Mouse (Mus musculus): ENCODE results near the gene Papolb. TPM values are rescaled to one million over a fixed set of nuclear protein-coding genes. Genes with fewer than 3 reads are reported as not detected.

The Papolb gene
- polyA plus RNA-seq (2016; fragmentation: Nextera tagmentation; extraction: Ambion mirVana), result 0.10 and 0.19 TPM in 2 replicates

- Histone ChIP-seq H3K27ac (no peak within 1 kb of the TSS), H3K9me3 (no peaks in the 10 kb centered on the region), H3K27me3 (peaks cover 29% of the 10 kb centered on the region), H3K4me2 (peak within 1 kb of the TSS; percentile 29), H3K36me3 (replicated peaks) (no peaks in the 10 kb centered on the region), H3K9ac (no peak within 1 kb of the TSS), H3K4me1 (no peaks in the 10 kb centered on the region; the same call in 1 of the 2 replicates), H3K4me3 (replicated peaks) (peak within 1 kb of the TSS; percentile 14)
- 31% methylated on average over 41 of the region's 41 CpGs for WGBS
- no peak for ATAC-seq (ENCODE audit: low FRiP score)
These were observed at the start of gene Papolb for GRCm38 (mm10) chr5:142529915-142530314. Papolb (minus strand) TSS chr5:142530076.

DNA sequence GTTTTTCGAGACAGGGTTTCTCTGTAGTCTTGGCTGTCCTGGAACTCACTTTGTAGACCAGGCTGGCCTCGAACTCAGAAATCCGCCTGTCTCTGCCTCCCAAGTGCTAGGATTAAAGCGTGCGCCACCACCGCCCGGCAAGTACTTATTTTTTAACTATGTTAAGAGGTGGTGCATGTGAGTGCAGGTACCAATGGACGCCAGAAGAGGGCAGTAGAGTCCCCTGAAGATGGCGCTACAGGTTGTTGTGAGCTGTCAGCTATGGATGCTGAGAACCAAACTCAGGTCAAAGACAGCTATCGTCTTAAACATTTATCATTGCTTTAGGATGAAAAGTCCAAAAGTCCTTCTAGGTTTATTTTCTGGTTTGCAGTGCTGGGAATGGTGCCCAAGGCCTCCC lies 48.3 kb upstream of the Papolb start:
- no peak overlapping the region for H3K4me3 ChIP-seq (replicated peaks)
- peaks cover 2% of the 10 kb centered on the region for H3K4me1 ChIP-seq
- no peak overlapping the region for H3K4me2 ChIP-seq
- H3K36me3 ChIP-seq (replicated peaks), result no peaks in the 10 kb centered on the region; the same call in 1 of the 2 replicates
- H3K27me3 ChIP-seq, result no peaks in the 10 kb centered on the region
- no peak overlapping the region for H3K27ac ChIP-seq
- no peak overlapping the region for H3K9ac ChIP-seq
- WGBS, result 90% methylated on average over 10 of the region's 10 CpGs
- ATAC-seq (ENCODE audit: low FRiP score), result no peak
- peaks cover 6% of the 10 kb centered on the region; the same call in 1 of the 2 replicates for H3K9me3 ChIP-seq

GRCm38 (mm10) chr5:142576832-142577231 lies 47.0 kb upstream of the Papolb start:
- Histone ChIP-seq H3K27me3 (no peaks in the 10 kb centered on the region), H3K4me2 (no peak overlapping the region), H3K4me1 (no peaks in the 10 kb centered on the region; the same call in 1 of the 2 replicates), H3K4me3 (replicated peaks) (no peak overlapping the region), H3K9me3 (peaks cover 11% of the 10 kb centered on the region; the same call in 1 of the 2 replicates), H3K27ac (no peak overlapping the region), H3K36me3 (replicated peaks) (no peaks in the 10 kb centered on the region; the same call in 1 of the 2 replicates), H3K9ac (no peak overlapping the region)
- ATAC-seq (ENCODE audit: low FRiP score), result no peak
- WGBS, result 85% methylated on average over 7 of the region's 7 CpGs

GRCm38 (mm10) chr5:142574323-142575057 lies 44.6 kb upstream of the Papolb start:
- Histone ChIP-seq H3K4me3 (replicated peaks) (no peak overlapping the region), H3K4me1 (no peaks in the 10 kb centered on the region), H3K27ac (peak overlapping the region; percentile 56; the same call in 1 of the 2 replicates), H3K4me2 (no peak overlapping the region), H3K9ac (no peak overlapping the region), H3K9me3 (peaks cover 11% of the 10 kb centered on the region; the same call in 1 of the 2 replicates), H3K27me3 (no peaks in the 10 kb centered on the region), H3K36me3 (replicated peaks) (no peaks in the 10 kb centered on the region; the same call in 1 of the 2 replicates)
- WGBS, result 75% methylated on average over 8 of the region's 8 CpGs
- ATAC-seq (ENCODE audit: low FRiP score), result no peak

GRCm38 (mm10) chr5:142564606-142565005 lies 34.7 kb upstream of the Papolb start:
- peaks cover 22% of the 10 kb centered on the region for H3K36me3 ChIP-seq (replicated peaks)
- no peaks in the 10 kb centered on the region for H3K4me1 ChIP-seq
- 0 out of 2 replicates have a peak, but pooled peaks cover 6% of the 10 kb centered on the region for H3K9me3 ChIP-seq
- ATAC-seq (ENCODE audit: low FRiP score), result no peak
- no peak overlapping the region for H3K4me2 ChIP-seq
- 82% methylated on average over 1 of the region's 1 CpGs for WGBS
- no peaks in the 10 kb centered on the region for H3K27me3 ChIP-seq
- no peak overlapping the region for H3K27ac ChIP-seq
- no peak overlapping the region for H3K4me3 ChIP-seq (replicated peaks)
- no peak overlapping the region for H3K9ac ChIP-seq

DNA sequence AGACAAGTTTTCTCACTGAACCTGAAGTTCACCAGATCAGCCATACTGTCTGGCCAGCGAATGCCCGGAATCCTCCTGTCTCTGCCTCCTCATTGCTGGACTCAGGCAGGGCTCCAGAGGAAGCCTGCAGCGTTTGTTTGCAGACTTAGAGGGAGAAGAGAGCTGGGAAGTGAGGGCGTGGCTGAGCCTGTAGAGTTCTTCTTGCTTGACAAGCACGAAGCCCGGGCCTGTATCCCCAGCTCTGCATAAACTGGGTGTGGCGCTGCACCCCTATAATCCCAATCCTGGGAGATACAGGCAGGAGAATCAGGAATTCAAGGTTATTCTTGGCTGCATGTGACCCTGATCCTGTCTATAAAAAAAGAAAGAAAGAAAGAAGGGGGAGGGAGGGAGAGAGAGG lies 30.4 kb upstream of the Papolb start:
- Histone ChIP-seq H3K4me1 (no peaks in the 10 kb centered on the region), H3K4me3 (replicated peaks) (no peak overlapping the region), H3K9me3 (no peaks in the 10 kb centered on the region), H3K27me3 (no peaks in the 10 kb centered on the region), H3K36me3 (replicated peaks) (no peaks in the 10 kb centered on the region; the same call in 1 of the 2 replicates), H3K4me2 (no peak overlapping the region), H3K9ac (no peak overlapping the region), H3K27ac (0 out of 2 replicates have a peak overlapping the region, but pooled peaks have one; percentile 8)
- ATAC-seq (ENCODE audit: low FRiP score), result no peak
- WGBS, result 61% methylated on average over 7 of the region's 7 CpGs

- WGBS, result 32% methylated on average over 10 of the region's 21 CpGs
- Histone ChIP-seq H3K4me3 (replicated peaks) (no peak overlapping the region), H3K9me3 (no peaks in the 10 kb centered on the region), H3K36me3 (replicated peaks) (no peaks in the 10 kb centered on the region), H3K4me2 (peak overlapping the region; percentile 27; the same call in 1 of the 2 replicates), H3K27me3 (no peaks in the 10 kb centered on the region), H3K4me1 (no peaks in the 10 kb centered on the region), H3K9ac (no peak overlapping the region), H3K27ac (no peak overlapping the region)
- ATAC-seq (ENCODE audit: low FRiP score), result peak; percentile 72
These were observed 27.7 kb upstream of the Papolb start for GRCm38 (mm10) chr5:142557397-142558067.

DNA sequence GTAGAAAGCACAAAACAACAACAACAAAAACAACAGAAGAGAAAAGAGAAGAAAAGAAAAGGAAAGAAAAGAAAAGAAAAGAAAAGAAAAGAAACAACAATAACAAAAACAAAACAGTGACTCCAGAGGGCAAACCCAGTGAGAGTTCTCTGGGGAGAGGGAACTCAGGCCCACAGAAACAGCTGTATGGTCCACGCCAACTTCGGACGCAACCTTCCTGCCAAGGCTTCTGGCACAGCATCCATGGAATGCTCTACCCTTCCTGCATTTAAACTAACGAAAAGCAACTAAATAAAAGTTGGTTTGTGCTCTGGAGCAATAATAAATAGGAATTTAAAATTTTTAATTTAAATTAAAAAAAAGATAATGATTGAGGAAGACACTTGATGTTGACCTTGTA lies 26.8 kb upstream of the Papolb start:
- no peaks in the 10 kb centered on the region for H3K9me3 ChIP-seq
- H3K4me1 ChIP-seq, result no peaks in the 10 kb centered on the region
- H3K4me3 ChIP-seq (replicated peaks), result no peak overlapping the region
- WGBS, result 94% methylated on average over 4 of the region's 4 CpGs
- no peak overlapping the region for H3K27ac ChIP-seq
- no peaks in the 10 kb centered on the region for H3K36me3 ChIP-seq (replicated peaks)
- no peak overlapping the region for H3K4me2 ChIP-seq
- H3K9ac ChIP-seq, result no peak overlapping the region
- ATAC-seq (ENCODE audit: low FRiP score), result no peak
- no peaks in the 10 kb centered on the region for H3K27me3 ChIP-seq

GRCm38 (mm10) chr5:142555866-142556265 lies 26.0 kb upstream of the Papolb start:
- Histone ChIP-seq H3K27ac (no peak overlapping the region), H3K27me3 (peaks cover under 1% of the 10 kb centered on the region; the same call in 1 of the 2 replicates), H3K36me3 (replicated peaks) (no peaks in the 10 kb centered on the region), H3K9ac (no peak overlapping the region), H3K4me2 (no peak overlapping the region), H3K9me3 (no peaks in the 10 kb centered on the region), H3K4me1 (0 out of 2 replicates have a peak, but pooled peaks cover 4% of the 10 kb centered on the region), H3K4me3 (replicated peaks) (no peak overlapping the region)
- WGBS, result 76% methylated on average over 5 of the region's 5 CpGs
- ATAC-seq (ENCODE audit: low FRiP score), result no peak

GRCm38 (mm10) chr5:142550706-142551652 lies 21.1 kb upstream of the Papolb start, which contains the start of gene Radil:
Radil (minus strand) TSS chr5:142551098.
- H3K9ac ChIP-seq, result peak within 1 kb of the TSS; percentile 59
- peak within 1 kb of the TSS; percentile 97 for H3K4me2 ChIP-seq
- 2% methylated on average over 78 of the region's 80 CpGs for WGBS
- H3K9me3 ChIP-seq, result no peaks in the 10 kb centered on the region
- peak within 1 kb of the TSS; percentile 62 for H3K4me3 ChIP-seq (replicated peaks)
- no peak within 1 kb of the TSS for H3K27ac ChIP-seq
- no peaks in the 10 kb centered on the region for H3K36me3 ChIP-seq (replicated peaks)
- peak; percentile 94 for ATAC-seq (ENCODE audit: low FRiP score)
- H3K27me3 ChIP-seq, result peaks cover 38% of the 10 kb centered on the region
- peaks cover 27% of the 10 kb centered on the region for H3K4me1 ChIP-seq

GRCm38 (mm10) chr5:142549961-142550705 lies 20.3 kb upstream of the Papolb start:
- ATAC-seq (ENCODE audit: low FRiP score), result peak; percentile 36
- Histone ChIP-seq H3K9me3 (no peaks in the 10 kb centered on the region), H3K9ac (peak overlapping the region; percentile 59), H3K4me1 (peaks cover 27% of the 10 kb centered on the region), H3K4me3 (replicated peaks) (peak overlapping the region; percentile 62), H3K36me3 (replicated peaks) (no peaks in the 10 kb centered on the region), H3K4me2 (peak overlapping the region; percentile 97), H3K27me3 (peaks cover 38% of the 10 kb centered on the region), H3K27ac (no peak overlapping the region)
- WGBS, result 2% methylated on average over 26 of the region's 31 CpGs

All from forebrain, embryonic 12.5 days (tissue).